Comparison of ENCODE assay signal across 16 mouse cellular contexts in genomic region chr17:26665600-26665999, GRCm38 (mm10).
"Had no signal": no experiment of that assay in that cellular context is flagged by ENCODE, and none has a peak within 500 bp of the region (broad histone marks: within the 10 kb centered on the region; RNA-seq: fewer than 3 reads in every experiment).

No protein-coding gene starts in this region.

- H3K4me2 ChIP-seq: neural tube, embryonic 13.5 days; neural tube, embryonic 15.5 days; stomach, embryonic 15.5 days had no signal

- H3K9me3 ChIP-seq: neural tube, embryonic 13.5 days; neural tube, embryonic 15.5 days; stomach, embryonic 15.5 days had no signal

- H3K9ac ChIP-seq: neural tube, embryonic 13.5 days; neural tube, embryonic 15.5 days; stomach, embryonic 15.5 days had no signal

- H3K27ac ChIP-seq: neural tube, embryonic 13.5 days; neural tube, embryonic 15.5 days; stomach, embryonic 15.5 days; stomach, postnatal 0 days had no signal

- H3K36me3 ChIP-seq: neural tube, embryonic 13.5 days; neural tube, embryonic 15.5 days; stomach, embryonic 15.5 days had no signal

- H3K27me3 ChIP-seq: neural tube, embryonic 13.5 days; neural tube, embryonic 15.5 days; stomach, embryonic 15.5 days had no signal

- DNase-seq: retina, postnatal 1 day; right cerebral cortex, adult 18-20 months; right cerebral cortex, postnatal 14 days; right cerebral cortex, postnatal 25 days; right cerebral cortex, postnatal 4 days; spleen, adult 18-20 months; thymus, adult 18-20 months; thymus, adult 2 months; thymus, postnatal 14 days; thymus, postnatal 25 days; thymus, postnatal 36 days; thymus, postnatal 4 days had no signal

- H3K4me3 ChIP-seq: neural tube, embryonic 13.5 days; neural tube, embryonic 15.5 days; stomach, embryonic 15.5 days had no signal
